Mouse (Mus musculus) embryonic facial prominence, embryonic 11.5 days (tissue): ENCODE measurements around the gene Pxylp1. TPM values are rescaled to one million over a fixed set of nuclear protein-coding genes. Genes with fewer than 3 reads are reported as not detected.

ENCODE experiments used
- ATAC-seq: fragments of 200-750 bp; cut with Nextera tagmentation; replicated peaks from 2 replicates; pipeline ENCODE4 v1.8.0; 2017; ENCODE audit warnings: low read depth; ENCODE audit not compliant: insufficient number of reproducible peaks, low FRiP score, low TSS enrichment
- DNase-seq: peaks from one replicate; pipeline ENCODE4 v3.0.0-alpha.2; 2015; ENCODE audit warnings: low spot score
- H3K27ac ChIP-seq: fragments of 300-500 bp; sonication (generic); replicated peaks from 2 replicates; pipeline ENCODE4 v1.5.1; 2014; ENCODE audit warnings: mild to moderate bottlenecking, low read depth, low read length, control low read depth
- H3K27me3 ChIP-seq: fragments of 300-500 bp; sonication (generic); 2 replicates; pipeline ENCODE4 v1.6.1; 2014; ENCODE audit warnings: mild to moderate bottlenecking, low read length, moderate library complexity, mixed read lengths; ENCODE audit not compliant: control insufficient read depth, insufficient read depth
- H3K36me3 ChIP-seq: fragments of 300-500 bp; sonication (generic); replicated peaks from 2 replicates; pipeline ENCODE4 v1.6.1; 2014; ENCODE audit warnings: low read depth, mild to moderate bottlenecking, low read length, moderate library complexity, mixed read lengths; ENCODE audit not compliant: control insufficient read depth, insufficient read depth
- H3K4me1 ChIP-seq: fragments of 300-500 bp; sonication (generic); 2 replicates; pipeline ENCODE4 v1.6.1; 2014; ENCODE audit warnings: low read length, mixed read lengths; ENCODE audit not compliant: control insufficient read depth, insufficient read depth
- H3K4me2 ChIP-seq: fragments of 300-500 bp; sonication (generic); 2 replicates; pipeline ENCODE4 v1.6.1; 2014; ENCODE audit warnings: low read depth, mild to moderate bottlenecking, control low read depth, low read length, moderate library complexity
- H3K4me3 ChIP-seq: fragments of 300-500 bp; sonication (generic); 2 replicates; pipeline ENCODE4 v1.5.1; 2014; ENCODE audit warnings: low read depth, low read length, control low read depth
- H3K9ac ChIP-seq: fragments of 300-500 bp; sonication (generic); replicated peaks from 2 replicates; pipeline ENCODE4 v1.6.1; 2014; ENCODE audit warnings: mild to moderate bottlenecking, control low read depth, low read length
- H3K9me3 ChIP-seq: fragments of 300-500 bp; sonication (generic); replicated peaks from 2 replicates; pipeline ENCODE4 v1.6.1; 2016; ENCODE audit warnings: mild to moderate bottlenecking, low read length, inconsistent platforms, mixed read lengths; ENCODE audit not compliant: control insufficient read depth
- WGBS: fragments of 180-500 bp; shearing (Covaris S2); extraction: QIAGEN DNeasy Blood & Tissue Kit; methylation state at CpG from one replicate; pipeline ENCODE4 v1.1.7; 2014; 5-methylcytosine and 5-hydroxymethylcytosine counted together
- polyA plus RNA-seq: library from polyadenylated mRNA; unstranded; fragments of >200 nt; fragmentation: Nextera tagmentation; extraction: Ambion mirVana; gene quantifications from 2 replicates; pipeline ENCODE4 v1.2.1, GENCODE M21; 2014

Gene Pxylp1
- polyA plus RNA-seq, 1 experiment from 2014 or later = 22.7 TPM

DNA sequence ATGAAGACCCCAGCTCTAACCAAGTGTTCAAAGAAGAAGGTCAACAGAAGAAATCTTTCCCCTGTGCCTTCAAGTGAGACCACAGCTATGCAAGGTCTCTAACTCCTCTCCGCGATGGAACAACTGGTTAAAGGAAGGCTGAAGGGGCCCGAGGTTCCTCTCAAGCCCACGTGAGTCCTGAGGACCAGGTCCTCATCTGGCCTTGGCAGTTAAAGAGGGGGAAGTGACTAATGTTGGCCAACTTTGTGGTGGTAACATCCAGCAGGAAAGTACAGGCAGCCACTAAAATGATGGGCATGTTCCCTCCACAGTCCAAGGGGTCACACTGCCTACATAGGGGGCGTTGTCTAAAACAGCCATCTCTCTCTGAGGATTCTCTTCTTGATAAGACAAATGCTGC is 7.2 kb upstream of the Pxylp1 start:
- ATAC-seq (no peak), DNase-seq (no peak)
- H3K27ac ChIP-seq = no peak overlapping the region
- no peak overlapping the region for H3K4me3 ChIP-seq
- no peak overlapping the region for H3K9ac ChIP-seq
- H3K9me3 ChIP-seq = no peaks in the 10 kb centered on the region
- H3K4me2 ChIP-seq = no peak overlapping the region
- H3K36me3 ChIP-seq = no peaks in the 10 kb centered on the region
- no peaks in the 10 kb centered on the region for H3K4me1 ChIP-seq
- WGBS = 84% methylated on average over 5 of the region's 5 CpGs
- no peaks in the 10 kb centered on the region for H3K27me3 ChIP-seq

DNA sequence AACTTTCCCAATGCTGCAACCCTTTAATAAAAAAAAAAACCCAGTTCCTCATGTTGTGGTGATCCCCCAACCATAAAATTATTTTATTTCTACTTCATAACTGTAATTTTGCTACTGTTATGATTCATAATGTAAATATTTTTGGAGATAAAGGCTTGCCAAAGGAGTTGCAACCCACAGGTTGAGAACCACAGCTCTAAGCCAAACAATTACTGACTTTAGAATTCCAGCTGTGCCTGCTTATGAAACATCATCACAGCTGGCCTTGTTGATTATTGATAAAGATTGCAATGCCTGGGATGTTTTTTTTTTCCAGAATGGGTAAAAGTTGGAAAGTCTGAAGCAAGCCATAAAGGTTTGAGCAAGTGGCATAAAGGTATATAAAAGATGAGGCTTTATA is 6.5 kb upstream of the Pxylp1 start:
- no peaks in the 10 kb centered on the region for H3K9me3 ChIP-seq
- no peaks in the 10 kb centered on the region for H3K36me3 ChIP-seq
- H3K4me2 ChIP-seq = no peak overlapping the region
- no peak for DNase-seq
- H3K9ac ChIP-seq = no peak overlapping the region
- no peak overlapping the region for H3K27ac ChIP-seq
- no peak overlapping the region for H3K4me3 ChIP-seq
- H3K4me1 ChIP-seq = no peaks in the 10 kb centered on the region
- ATAC-seq = no peak
- no peaks in the 10 kb centered on the region for H3K27me3 ChIP-seq

DNA sequence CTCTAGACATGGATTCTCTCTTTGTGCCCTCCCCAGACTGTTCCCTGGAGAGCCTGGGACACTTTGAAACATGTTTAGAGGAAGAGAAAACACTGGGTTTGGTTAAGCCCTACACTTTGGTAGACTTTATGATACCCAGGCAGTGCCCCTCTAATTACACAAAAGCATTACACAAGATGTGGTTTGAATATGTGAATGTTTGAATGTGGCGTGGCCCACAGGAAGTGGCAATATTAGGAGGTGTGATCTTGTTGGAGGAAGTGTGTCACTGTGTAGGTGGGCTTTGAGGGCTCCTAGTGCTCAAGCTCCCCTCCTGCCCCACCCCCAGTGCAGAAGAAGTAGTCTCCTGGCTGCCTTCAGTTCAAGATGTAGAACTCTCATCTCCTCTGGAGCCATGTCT is 4.2 kb upstream of the Pxylp1 start:
- no peak overlapping the region for H3K27ac ChIP-seq
- H3K36me3 ChIP-seq = no peaks in the 10 kb centered on the region
- no peak overlapping the region for H3K4me3 ChIP-seq
- no peaks in the 10 kb centered on the region for H3K27me3 ChIP-seq
- WGBS = 89% methylated on average over 1 of the region's 1 CpGs
- DNase-seq (no peak), ATAC-seq (no peak)
- H3K4me1 ChIP-seq = no peaks in the 10 kb centered on the region
- H3K9ac ChIP-seq = no peak overlapping the region
- H3K4me2 ChIP-seq = no peak overlapping the region
- no peaks in the 10 kb centered on the region for H3K9me3 ChIP-seq

DNA sequence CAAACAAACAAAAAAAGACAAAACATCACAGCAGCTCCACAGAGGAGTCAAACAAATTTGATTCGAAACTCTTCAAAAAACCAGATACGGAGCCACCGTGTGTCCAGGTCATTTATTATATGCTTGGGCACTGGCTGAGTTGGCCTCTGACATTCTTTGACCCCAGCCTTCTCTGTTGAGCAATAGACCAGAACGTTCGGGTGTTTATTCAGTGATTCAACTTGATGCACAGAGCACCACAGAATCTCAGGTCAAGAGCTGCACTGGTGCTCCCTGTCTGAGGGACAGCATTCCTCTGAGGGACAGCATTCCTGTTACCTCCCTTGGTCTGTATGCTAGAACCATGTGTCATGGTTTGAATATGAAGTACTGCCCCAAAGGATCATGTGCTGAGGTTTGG is 1.1 kb upstream of the Pxylp1 start:
- H3K4me2 ChIP-seq = no peak overlapping the region
- no peaks in the 10 kb centered on the region for H3K27me3 ChIP-seq
- ATAC-seq = no peak
- no peak overlapping the region for H3K27ac ChIP-seq
- H3K4me1 ChIP-seq = peaks cover 3% of the 10 kb centered on the region; the same call in 1 of the 2 replicates
- no peaks in the 10 kb centered on the region for H3K36me3 ChIP-seq
- DNase-seq = no peak
- no peaks in the 10 kb centered on the region for H3K9me3 ChIP-seq
- H3K4me3 ChIP-seq = no peak overlapping the region
- H3K9ac ChIP-seq = no peak overlapping the region
- 71% methylated on average over 5 of the region's 5 CpGs for WGBS

DNA sequence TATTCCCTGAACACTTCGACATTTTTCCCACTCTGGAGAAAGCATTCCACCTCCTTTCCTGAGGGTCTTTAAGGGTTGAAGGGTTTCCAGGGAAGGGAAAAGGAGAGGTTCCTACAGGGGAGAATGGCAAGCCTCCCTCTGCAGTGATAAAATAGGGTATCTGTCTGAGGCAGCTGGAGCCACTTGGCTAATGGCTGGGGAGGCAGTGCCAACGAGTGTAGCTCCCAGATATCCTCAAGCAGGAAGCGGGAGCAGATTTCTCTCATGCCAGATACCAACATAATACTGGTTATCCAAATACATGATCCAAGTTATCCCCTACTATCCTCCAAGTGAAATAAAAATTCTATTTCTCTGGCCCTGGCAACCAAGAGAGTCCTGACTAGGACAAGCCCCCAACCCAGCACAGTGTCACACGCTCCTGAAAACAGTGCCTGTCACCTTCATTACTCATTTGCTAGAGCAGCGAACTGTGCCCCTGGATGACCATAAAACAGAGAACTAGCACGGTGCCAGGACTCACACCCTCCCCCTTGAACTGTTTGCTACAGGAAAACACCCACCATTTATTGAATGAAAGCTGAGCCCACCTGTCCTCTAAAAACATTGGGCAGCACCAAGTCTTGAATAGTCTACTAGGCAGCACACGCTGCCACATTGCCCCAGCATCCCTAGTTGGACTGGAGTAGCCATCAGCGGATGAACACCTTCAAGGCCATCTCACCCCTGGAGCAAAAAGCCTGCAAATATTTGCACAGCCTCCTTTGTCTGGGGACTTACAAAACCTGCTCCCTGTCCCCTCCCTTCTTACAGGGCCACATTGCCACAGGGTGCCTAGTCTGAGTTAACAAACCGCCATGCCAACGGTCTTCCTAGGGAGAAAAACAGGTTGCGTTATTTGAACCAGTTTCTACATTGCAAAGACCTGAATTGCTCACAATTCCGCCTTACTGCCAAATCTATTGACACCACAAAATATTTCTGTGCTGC is 833 bp downstream of the Pxylp1 start:
- H3K9ac ChIP-seq = no peak overlapping the region
- no peak overlapping the region for H3K4me2 ChIP-seq
- no peak for DNase-seq
- no peak overlapping the region for H3K27ac ChIP-seq
- peaks cover 2% of the 10 kb centered on the region; the same call in 1 of the 2 replicates for H3K27me3 ChIP-seq
- H3K9me3 ChIP-seq = no peaks in the 10 kb centered on the region
- no peaks in the 10 kb centered on the region for H3K36me3 ChIP-seq
- no peak overlapping the region for H3K4me3 ChIP-seq
- 68% methylated on average over 12 of the region's 12 CpGs for WGBS
- no peak for ATAC-seq
- peaks cover 3% of the 10 kb centered on the region for H3K4me1 ChIP-seq

DNA sequence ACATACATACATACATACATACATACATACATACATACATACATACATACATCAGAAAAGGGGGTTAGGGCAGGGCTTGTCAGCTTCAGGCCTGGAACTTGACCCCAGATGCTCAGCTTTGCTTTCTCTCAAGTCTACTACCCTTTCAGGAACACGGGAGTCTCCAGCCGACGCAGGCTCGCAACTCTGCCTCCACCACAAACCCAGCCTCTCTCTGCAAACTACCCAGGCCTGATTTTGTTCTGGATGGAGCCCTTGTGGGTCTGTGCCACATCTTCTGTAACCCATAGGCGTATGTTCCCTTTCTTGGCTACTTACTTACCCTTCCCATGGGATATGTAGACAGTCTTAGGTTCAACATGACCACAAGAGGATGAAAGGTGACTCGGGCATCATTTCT is 1.7 kb downstream of the Pxylp1 start:
- DNase-seq (no peak), ATAC-seq (no peak)
- no peak overlapping the region for H3K4me3 ChIP-seq
- peaks cover 3% of the 10 kb centered on the region for H3K4me1 ChIP-seq
- H3K27ac ChIP-seq = no peak overlapping the region
- no peak overlapping the region for H3K9ac ChIP-seq
- no peaks in the 10 kb centered on the region for H3K36me3 ChIP-seq
- WGBS = 87% methylated on average over 6 of the region's 6 CpGs
- H3K27me3 ChIP-seq = peaks cover 2% of the 10 kb centered on the region; the same call in 1 of the 2 replicates
- no peaks in the 10 kb centered on the region for H3K9me3 ChIP-seq
- H3K4me2 ChIP-seq = no peak overlapping the region

DNA sequence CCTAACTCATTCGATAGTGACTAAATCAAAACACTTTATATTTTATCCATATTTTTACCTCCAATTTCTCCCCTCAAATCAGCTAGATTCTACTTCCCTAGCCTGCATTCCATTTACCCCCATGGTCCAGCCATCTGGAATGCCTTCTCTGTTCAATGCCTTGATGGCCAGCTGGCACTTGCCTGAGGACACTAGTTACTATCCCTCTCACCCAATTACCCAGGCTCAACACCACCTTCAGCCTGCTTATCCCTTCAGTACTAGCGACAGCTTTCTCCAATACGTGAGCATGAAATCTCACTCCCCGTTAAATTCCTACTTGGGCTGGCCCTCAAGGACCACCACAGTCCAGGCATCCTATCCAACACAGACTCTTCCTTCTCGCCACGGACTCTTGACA is 2.2 kb downstream of the Pxylp1 start:
- Histone ChIP-seq H3K36me3 (no peaks in the 10 kb centered on the region), H3K4me3 (no peak overlapping the region), H3K4me1 (peaks cover 3% of the 10 kb centered on the region), H3K4me2 (no peak overlapping the region), H3K27me3 (peaks cover 2% of the 10 kb centered on the region; the same call in 1 of the 2 replicates), H3K9ac (no peak overlapping the region), H3K9me3 (no peaks in the 10 kb centered on the region), H3K27ac (no peak overlapping the region; the same call in 1 of the 2 replicates)
- no peak for ATAC-seq
- DNase-seq = no peak
- 73% methylated on average over 6 of the region's 6 CpGs for WGBS

DNA sequence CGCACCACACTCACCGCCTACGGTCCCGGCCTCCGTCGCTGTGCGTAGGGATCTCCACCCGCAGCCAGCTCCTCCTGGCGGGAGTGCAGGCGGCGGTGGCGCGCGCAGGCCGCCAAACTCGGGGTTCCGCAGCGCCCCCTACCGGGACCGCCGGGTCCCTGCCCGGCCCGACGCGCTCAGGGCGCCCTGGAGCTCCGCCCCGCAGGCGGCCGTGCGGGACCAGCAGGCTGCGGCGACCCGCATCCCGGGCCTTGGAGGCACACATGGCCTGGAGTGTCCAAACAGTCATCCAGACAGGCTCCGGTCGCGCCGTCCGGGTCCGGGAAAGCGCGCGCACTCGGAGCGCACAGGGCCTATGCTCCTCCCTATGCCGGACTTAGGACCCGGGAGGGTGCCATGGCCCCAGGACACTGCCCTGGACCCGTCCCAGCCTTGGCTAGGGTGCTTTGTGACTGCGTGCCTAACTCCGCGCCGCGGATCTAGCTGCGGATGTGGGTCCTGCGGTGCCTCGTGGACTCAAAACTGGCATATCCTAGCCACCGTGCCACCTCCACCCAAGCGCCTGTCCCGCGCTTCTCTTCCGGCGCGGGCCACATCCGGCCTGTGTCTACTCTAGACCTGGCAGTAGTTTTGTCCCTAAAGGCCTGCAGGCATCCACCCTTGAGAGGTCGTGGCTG is 3.0 kb downstream of the Pxylp1 start:
- peaks cover 3% of the 10 kb centered on the region for H3K4me1 ChIP-seq
- peak overlapping the region; percentile 86 for H3K9ac ChIP-seq
- H3K27ac ChIP-seq = no peak overlapping the region; the same call in 1 of the 2 replicates
- H3K4me2 ChIP-seq = peak overlapping the region; percentile 95
- no peaks in the 10 kb centered on the region for H3K9me3 ChIP-seq
- WGBS = under 1% methylated on average over 66 of the region's 66 CpGs
- ATAC-seq = peak; percentile 74
- no peaks in the 10 kb centered on the region for H3K36me3 ChIP-seq
- peak; percentile 90 for DNase-seq
- peaks cover 2% of the 10 kb centered on the region; the same call in 1 of the 2 replicates for H3K27me3 ChIP-seq
- peak overlapping the region; percentile 65 for H3K4me3 ChIP-seq
